9 mouse cellular contexts compared by ENCODE assay signal in the genomic region with DNA sequence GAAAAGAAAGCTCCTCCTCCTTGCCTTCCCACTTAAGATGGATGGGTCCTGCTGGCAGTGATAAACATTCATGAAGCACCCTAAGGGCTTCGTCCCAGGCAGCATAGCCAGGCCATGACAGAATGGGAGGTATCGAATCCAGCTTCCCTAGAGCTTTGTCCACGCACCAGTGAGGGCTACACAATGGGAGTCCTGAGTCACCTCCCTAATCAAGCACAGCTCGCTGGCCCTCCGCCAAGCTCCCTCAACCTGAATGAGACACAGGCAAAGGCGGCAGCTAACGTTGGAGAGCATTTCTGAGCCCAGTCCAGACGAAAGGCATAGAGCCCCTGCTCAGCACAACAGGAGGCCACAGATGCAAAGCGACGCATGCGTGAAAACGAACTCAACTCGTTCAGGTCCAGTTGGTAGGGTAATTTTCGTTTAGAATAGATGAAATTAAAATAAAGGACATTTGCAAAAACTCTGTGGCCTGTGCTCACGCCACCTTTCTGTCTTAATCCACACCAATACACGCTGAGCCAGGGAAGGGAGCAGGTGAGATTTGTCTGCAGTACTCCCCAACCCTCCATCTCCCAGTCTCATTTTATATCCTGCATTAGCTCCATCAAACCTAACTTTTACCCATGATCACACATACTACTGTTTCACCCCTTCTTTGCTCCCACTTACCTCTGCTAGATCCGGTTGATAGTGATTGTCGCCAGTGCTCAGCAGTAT.
DNase-seq lines count a peak whose midpoint lies in the region; ATAC-seq and TF ChIP-seq lines count a peak whose summit lies in the region.
"Had no signal": no experiment of that assay in that cellular context is flagged by ENCODE, and none has a peak within 500 bp of the region (broad histone marks: within the 10 kb centered on the region; RNA-seq: fewer than 3 reads in every experiment).

No protein-coding gene starts in this region.

- no peak for TF ChIP-seq POLR2A in thymus, adult 2 months (IDR thresholded peaks at IDR 0.05; ENCODE audit: control insufficient read depth, extremely low read depth, insufficient read depth, low read length, poor library complexity)

- intact Hi-C loops in heart, postnatal 36 days (cut with DNase I), result no loop called here

- no peak overlapping the region for H3K9ac ChIP-seq in limb, embryonic 15.5 days
- H3K9ac ChIP-seq in neural tube, embryonic 15.5 days (replicated peaks), result no peak overlapping the region
- H3K9ac ChIP-seq: liver, embryonic 15.5 days had no signal

- no peak for ATAC-seq in frontal cortex, adult (ENCODE audit: low TSS enrichment)
- ATAC-seq in limb, embryonic 15.5 days (ENCODE audit: insufficient number of reproducible peaks, low FRiP score, low TSS enrichment, low read depth), result no peak
- peak; percentile 77 for ATAC-seq in neural tube, embryonic 15.5 days (ENCODE audit: low FRiP score)

- peak overlapping the region; percentile 66; the same call in 1 of the 2 replicates for H3K27ac ChIP-seq in forebrain, embryonic 10.5 days
- H3K27ac ChIP-seq in limb, embryonic 15.5 days, result no peak overlapping the region
- H3K27ac ChIP-seq in neural tube, embryonic 15.5 days (replicated peaks), result peak overlapping the region; percentile 49
- H3K27ac ChIP-seq in thymus, adult 2 months (ENCODE audit: control insufficient read depth, insufficient read depth, low read length), result no peak overlapping the region
- H3K27ac ChIP-seq: liver, embryonic 15.5 days had no signal

- no peak for TF ChIP-seq CTCF in thymus, adult 2 months (IDR thresholded peaks at IDR 0.05; ENCODE audit: borderline replicate concordance, control insufficient read depth, extremely low read depth, insufficient read depth, low read length, poor library complexity)

- H3K36me3 ChIP-seq in forebrain, embryonic 10.5 days (replicated peaks), result no peaks in the 10 kb centered on the region
- H3K36me3 ChIP-seq in limb, embryonic 15.5 days, result no peaks in the 10 kb centered on the region
- no peaks in the 10 kb centered on the region for H3K36me3 ChIP-seq in neural tube, embryonic 15.5 days
- H3K36me3 ChIP-seq in thymus, adult 2 months (ENCODE audit: control insufficient read depth, insufficient read depth, low read length), result no peaks in the 10 kb centered on the region
- H3K36me3 ChIP-seq: liver, embryonic 15.5 days had no signal

- H3K4me2 ChIP-seq in limb, embryonic 15.5 days, result peak overlapping the region; percentile 32
- peak overlapping the region; percentile 46 for H3K4me2 ChIP-seq in neural tube, embryonic 15.5 days
- H3K4me2 ChIP-seq: liver, embryonic 15.5 days had no signal

- 28% methylated on average over 18 of the region's 18 CpGs for WGBS in forebrain, embryonic 10.5 days
- WGBS in limb, embryonic 15.5 days, result 30% methylated on average over 18 of the region's 18 CpGs
- 18% methylated on average over 18 of the region's 18 CpGs for WGBS in neural tube, embryonic 15.5 days
- WGBS in thymus, adult 2 months, result 56% methylated on average over 18 of the region's 18 CpGs

- peak overlapping the region; percentile 10; the same call in 1 of the 2 replicates for H3K4me3 ChIP-seq in forebrain, embryonic 10.5 days
- no peak overlapping the region for H3K4me3 ChIP-seq in limb, embryonic 15.5 days
- H3K4me3 ChIP-seq in neural tube, embryonic 15.5 days (replicated peaks), result 0 out of 2 replicates have a peak overlapping the region, but pooled peaks have one; percentile 8
- no peak overlapping the region for H3K4me3 ChIP-seq in thymus, adult 2 months (ENCODE audit: control insufficient read depth, insufficient read depth, low read length)
- H3K4me3 ChIP-seq: liver, embryonic 15.5 days had no signal

- DNase-seq in frontal cortex, postnatal 14 days (ENCODE audit: low spot score in 2 of 2), result peak; percentile 17 to 22
- peak; percentile 87 for DNase-seq in brain, adult 2 months (ENCODE audit: low read depth, low spot score)
- peak; percentile 24 for DNase-seq in forebrain, embryonic 10.5 days (ENCODE audit: extremely low spot score, low spot score)
- DNase-seq in heart, postnatal 36 days, result peak; percentile 33 to 40
- DNase-seq in thymus, adult 2 months, result no peak

- H3K9me3 ChIP-seq in forebrain, embryonic 10.5 days, result no peaks in the 10 kb centered on the region
- no peaks in the 10 kb centered on the region for H3K9me3 ChIP-seq in limb, embryonic 15.5 days
- H3K9me3 ChIP-seq in neural tube, embryonic 15.5 days (replicated peaks), result no peaks in the 10 kb centered on the region
- H3K9me3 ChIP-seq: liver, embryonic 15.5 days had no signal

- no peaks in the 10 kb centered on the region for H3K27me3 ChIP-seq in forebrain, embryonic 10.5 days (ENCODE audit: poor library complexity, severe bottlenecking)
- no peaks in the 10 kb centered on the region for H3K27me3 ChIP-seq in limb, embryonic 15.5 days
- no peaks in the 10 kb centered on the region for H3K27me3 ChIP-seq in neural tube, embryonic 15.5 days (replicated peaks)
- H3K27me3 ChIP-seq in thymus, adult 2 months (ENCODE audit: control insufficient read depth, insufficient read depth, low read length), result no peaks in the 10 kb centered on the region
- H3K27me3 ChIP-seq: liver, embryonic 15.5 days had no signal

- peaks cover 14% of the 10 kb centered on the region for H3K4me1 ChIP-seq in forebrain, embryonic 10.5 days
- H3K4me1 ChIP-seq in limb, embryonic 15.5 days, result no peaks in the 10 kb centered on the region
- H3K4me1 ChIP-seq in neural tube, embryonic 15.5 days, result peaks cover 12% of the 10 kb centered on the region
- no peaks in the 10 kb centered on the region for H3K4me1 ChIP-seq in thymus, adult 2 months (replicated peaks; ENCODE audit: control insufficient read depth, insufficient read depth, low read length)
- H3K4me1 ChIP-seq: liver, embryonic 15.5 days had no signal

Comparison
In these comparisons a context has a peak if more than half of its experiments do, and no peak if none do; other contexts are left out.
1. H3K27ac ChIP-seq: peak in forebrain, embryonic 10.5 days (single experiment) and neural tube, embryonic 15.5 days (single experiment); none in limb, embryonic 15.5 days (single experiment) and thymus, adult 2 months (single experiment).
2. H3K4me3 ChIP-seq: peak in forebrain, embryonic 10.5 days (single experiment) and neural tube, embryonic 15.5 days (single experiment); none in limb, embryonic 15.5 days (single experiment) and thymus, adult 2 months (single experiment).